Mouse (Mus musculus) intestine, embryonic 16.5 days (tissue): ENCODE results near the gene Gjb2. TPM values are rescaled to one million over a fixed set of nuclear protein-coding genes. Genes with fewer than 3 reads are reported as not detected.

ENCODE experiments used
- ATAC-seq: fragments of 200-750 bp; cut with Nextera tagmentation; 2 replicates; pipeline ENCODE4 v1.8.0; 2017; ENCODE audit warnings: moderate TSS enrichment, moderate library complexity
- H3K27ac ChIP-seq: fragments of 300-500 bp; sonication (generic); 2 replicates; pipeline ENCODE4 v1.5.1; 2014; ENCODE audit warnings: mild to moderate bottlenecking, low read length
- H3K27me3 ChIP-seq: fragments of 300-500 bp; sonication (generic); replicated peaks from 2 replicates; pipeline ENCODE4 v1.6.1; 2014; ENCODE audit warnings: low read length, control low read depth, mixed read lengths; ENCODE audit not compliant: control insufficient read depth, insufficient read depth
- H3K36me3 ChIP-seq: fragments of 300-500 bp; sonication (generic); 2 replicates; pipeline ENCODE4 v1.6.1; 2014; ENCODE audit warnings: low read length, control low read depth; ENCODE audit not compliant: control insufficient read depth, insufficient read depth
- H3K4me1 ChIP-seq: fragments of 300-500 bp; sonication (generic); 2 replicates; pipeline ENCODE4 v1.6.1; 2014; ENCODE audit warnings: low read length, control low read depth, mixed read lengths; ENCODE audit not compliant: control insufficient read depth, insufficient read depth
- H3K4me2 ChIP-seq: fragments of 300-500 bp; sonication (generic); 2 replicates; pipeline ENCODE4 v1.6.1; 2014; ENCODE audit warnings: low read depth, low read length, control low read depth
- H3K4me3 ChIP-seq: fragments of 300-500 bp; sonication (generic); 2 replicates; pipeline ENCODE4 v1.5.1; 2014; ENCODE audit warnings: mild to moderate bottlenecking, low read length
- H3K9ac ChIP-seq: fragments of 300-500 bp; sonication (generic); 2 replicates; pipeline ENCODE4 v1.6.1; 2014; ENCODE audit warnings: low read depth, low read length
- H3K9me3 ChIP-seq: fragments of 300-500 bp; sonication (generic); 2 replicates; pipeline ENCODE4 v1.6.1; 2016; ENCODE audit warnings: low read length, control low read depth; ENCODE audit not compliant: control insufficient read depth
- WGBS: fragments of 180-500 bp; shearing (Covaris S2); extraction: QIAGEN DNeasy Blood & Tissue Kit; methylation state at CpG from one replicate; pipeline ENCODE4 v1.1.7; 2014; 5-methylcytosine and 5-hydroxymethylcytosine counted together
- polyA plus RNA-seq: library from polyadenylated mRNA; unstranded; fragments of >200 nt; fragmentation: Nextera tagmentation; extraction: Ambion mirVana; gene quantifications from 2 replicates; pipeline ENCODE4 v1.2.1, GENCODE M21; 2015

The Gjb2 gene
- polyA plus RNA-seq, 1 experiment from 2014 or later = 8.3 TPM

DNA sequence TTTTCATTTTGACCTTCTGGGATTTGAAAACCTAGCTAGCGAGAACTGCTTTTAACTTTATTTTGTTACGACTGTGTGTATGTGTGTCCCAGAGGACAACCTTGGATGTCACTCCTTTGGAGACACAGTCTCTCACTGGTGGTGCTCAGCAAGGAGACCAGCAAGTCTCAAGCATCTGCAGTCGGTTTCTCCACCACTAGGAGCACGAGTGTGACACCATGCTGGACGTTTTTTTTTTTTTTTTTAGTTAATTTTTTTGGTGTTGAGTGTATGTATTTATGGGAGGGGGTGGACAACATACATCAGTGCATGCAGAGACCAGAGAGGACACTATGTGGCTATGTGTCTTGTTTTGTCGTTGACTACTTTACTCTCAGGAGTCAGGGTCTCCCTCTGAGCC is 51.8 kb downstream of the Gjb2 start:
- no peak overlapping the region for H3K4me3 ChIP-seq
- 69% methylated on average over 6 of the region's 6 CpGs for WGBS
- H3K9ac ChIP-seq = no peak overlapping the region
- peaks cover 6% of the 10 kb centered on the region for H3K4me1 ChIP-seq
- no peaks in the 10 kb centered on the region for H3K36me3 ChIP-seq
- H3K27ac ChIP-seq = no peak overlapping the region
- no peaks in the 10 kb centered on the region for H3K9me3 ChIP-seq
- H3K27me3 ChIP-seq = peaks cover 14% of the 10 kb centered on the region
- H3K4me2 ChIP-seq = no peak overlapping the region
- no peak for ATAC-seq

Other genes with a start within 250 kb of the Gjb2 start
- gene Zmym2, start 218.0 kb downstream of the Gjb2 start, polyA plus RNA-seq = 22.3 and 23.4 TPM in 2 replicates
- gene Gja3, start 46.6 kb downstream of the Gjb2 start, polyA plus RNA-seq = 0.13 and 0.26 TPM in 2 replicates
- gene Gm4491, start 11.2 kb upstream of the Gjb2 start, polyA plus RNA-seq = not detected in 2 replicates
- gene Gjb6, start 28.9 kb upstream of the Gjb2 start, polyA plus RNA-seq = 0.10 and 0.20 TPM in 2 replicates